Mouse (Mus musculus): ENCODE measurements around the gene Ptprg.

DNA sequence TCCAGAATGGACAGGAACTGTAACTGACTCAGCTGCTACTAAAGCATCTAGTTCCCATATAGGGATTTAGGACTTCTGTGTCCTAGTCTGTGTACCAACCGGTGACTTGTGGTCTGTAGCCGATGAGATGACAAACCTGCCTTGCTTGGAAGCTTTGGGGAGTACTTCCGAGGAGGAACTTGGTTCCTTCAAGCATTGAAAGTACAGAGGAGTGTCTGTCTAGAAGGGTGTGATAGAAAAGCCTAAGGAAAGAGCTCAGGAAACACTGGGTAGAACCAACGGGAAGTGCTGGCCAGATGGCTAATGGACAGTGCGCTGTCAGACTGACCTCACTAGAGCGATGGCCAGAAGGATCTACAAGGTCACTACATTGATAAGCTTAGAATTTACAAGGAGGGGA, 439.2 kb downstream of the Ptprg start:
- TF ChIP-seq POLR2A (IDR thresholded peaks at IDR 0.05; ENCODE audit: borderline replicate concordance, insufficient read depth, low read length) = no peak
- no peak for TF ChIP-seq CTCF (IDR thresholded peaks at IDR 0.05; ENCODE audit: borderline replicate concordance, insufficient read depth, low read depth, low read length)

Measured in cerebellum, adult 2 months (tissue).